Mouse (Mus musculus) embryonic fibroblast, embryonic 13.5 days (primary cell): ENCODE measurements around the gene 4930432K21Rik.

ENCODE experiments used
- CTCF ChIP-seq: IDR thresholded peaks from 2 replicates; pipeline ENCODE4 v1.5.1; 2011; ENCODE audit warnings: mild to moderate bottlenecking, control low read depth, low read length, moderate library complexity, borderline replicate concordance; ENCODE audit not compliant: insufficient read depth
- POLR2A ChIP-seq: IDR thresholded peaks from 2 replicates; pipeline ENCODE4 v1.6.1; 2011; ENCODE audit warnings: low read depth, mild to moderate bottlenecking, control low read depth, low read length, moderate library complexity

DNA sequence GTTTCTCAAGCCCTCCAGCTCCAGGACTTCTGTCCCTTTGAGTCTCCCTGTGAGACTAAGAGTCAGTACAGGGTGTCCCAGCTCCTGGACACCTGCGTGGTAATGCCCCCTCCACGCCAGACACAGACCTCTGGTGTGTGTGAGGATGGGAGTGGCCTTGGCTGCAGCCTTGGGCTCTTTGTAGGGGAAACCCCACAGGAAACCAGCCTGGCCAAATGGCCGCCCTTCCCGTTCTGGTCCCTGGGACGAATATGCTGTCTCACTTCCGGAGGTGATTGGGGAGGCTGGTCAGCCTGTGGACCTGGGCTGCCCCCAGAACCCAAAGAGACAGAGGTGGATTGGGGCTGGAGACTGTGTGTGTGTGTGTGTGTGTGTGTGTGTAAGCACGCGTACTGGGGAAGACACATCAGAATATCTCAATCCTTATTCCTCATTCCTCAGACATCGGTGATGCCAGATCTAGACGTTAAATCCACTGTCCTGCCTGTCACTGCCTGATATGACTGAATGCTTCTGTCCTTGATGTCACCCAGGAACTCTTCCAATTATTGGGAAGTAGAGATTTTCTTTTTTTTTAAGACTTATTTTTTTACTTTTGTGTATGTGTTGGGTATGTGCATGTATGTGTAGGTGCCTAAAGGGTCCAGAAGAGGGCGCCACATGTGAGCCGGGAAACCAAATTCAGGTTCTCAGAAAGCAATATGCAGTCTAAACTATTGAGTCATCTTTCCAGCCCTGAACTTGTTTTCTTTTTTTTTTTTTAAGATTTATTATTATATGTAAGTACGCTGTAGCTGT lies 56.3 kb downstream of the 4930432K21Rik start:
- no peak for TF ChIP-seq CTCF
- TF ChIP-seq POLR2A, result peak; percentile 9
